Mouse (Mus musculus) liver, embryonic 14.5 days (tissue): ENCODE data around the gene Tiam2. TPM values are rescaled to one million over a fixed set of nuclear protein-coding genes. Genes with fewer than 3 reads are reported as not detected.

Experiments used
- ATAC-seq: fragments of 200-750 bp; cut with Nextera tagmentation; 2 replicates; pipeline ENCODE4 v1.8.0; 2017; ENCODE audit warnings: moderate number of reproducible peaks, mild to moderate bottlenecking, moderate library complexity; ENCODE audit not compliant: insufficient read depth
- DNase-seq, 3 experiments: peaks; one replicate each; pipeline ENCODE4 v3.0.0-alpha.2; 2012 to 2013; ENCODE audit warnings: low read depth in 3 of 3, low spot score in 3 of 3
- H3K27ac ChIP-seq: fragments of 300-500 bp; sonication (generic); 2 replicates; pipeline ENCODE4 v1.5.1; 2014; ENCODE audit warnings: moderate library complexity, mild to moderate bottlenecking, control low read depth, inconsistent platforms
- H3K27me3 ChIP-seq: fragments of 300-500 bp; sonication (generic); 2 replicates; pipeline ENCODE4 v1.6.1; 2014; ENCODE audit warnings: mild to moderate bottlenecking, low read length, moderate library complexity; ENCODE audit not compliant: control insufficient read depth, insufficient read depth
- H3K36me3 ChIP-seq: fragments of 300-500 bp; sonication (generic); replicated peaks from 2 replicates; pipeline ENCODE4 v1.6.1; 2014; ENCODE audit warnings: low read depth; ENCODE audit not compliant: control insufficient read depth, insufficient read depth
- H3K4me1 ChIP-seq, 2 experiments: fragments of 200-500 bp in 1 of 2; fragments of 300-500 bp in 1 of 2; sonication (generic) in 1 of 2; replicated peaks; 2 replicates each; pipeline ENCODE4 v1.6.1; 2012 to 2014; ENCODE audit warnings: antibody characterized with exemption in 1 of 2, inconsistent platforms in 1 of 2, low read length in 1 of 2; ENCODE audit not compliant: control insufficient read depth in 2 of 2, insufficient read depth in 2 of 2
- H3K4me2 ChIP-seq: fragments of 300-500 bp; sonication (generic); 2 replicates; pipeline ENCODE4 v1.6.1; 2014; ENCODE audit warnings: low read depth, mild to moderate bottlenecking, control low read depth, moderate library complexity
- H3K4me3 ChIP-seq, 2 experiments: fragments of 200-500 bp in 1 of 2; fragments of 300-500 bp in 1 of 2; sonication (generic) in 1 of 2; 2 replicates each; pipeline ENCODE4 v1.5.1; 2012 to 2014; ENCODE audit warnings: low read depth in 2 of 2, low read length in 2 of 2, mild to moderate bottlenecking in 2 of 2, control low read depth in 1 of 2, inconsistent platforms in 1 of 2, moderate library complexity in 1 of 2; ENCODE audit not compliant: insufficient read depth in 1 of 2
- H3K9ac ChIP-seq: fragments of 300-500 bp; sonication (generic); replicated peaks from 2 replicates; pipeline ENCODE4 v1.6.1; 2014; ENCODE audit warnings: mild to moderate bottlenecking, control low read depth, moderate library complexity
- H3K9me3 ChIP-seq: fragments of 300-500 bp; sonication (generic); 2 replicates; pipeline ENCODE4 v1.6.1; 2016; ENCODE audit warnings: low read length, mixed read lengths; ENCODE audit not compliant: control insufficient read depth
- CTCF ChIP-seq: IDR thresholded peaks from 2 replicates; pipeline ENCODE4 v1.5.1; 2016; ENCODE audit warnings: antibody characterized with exemption, low read depth, control low read depth
- EP300 ChIP-seq: IDR thresholded peaks from 2 replicates; pipeline ENCODE4 v1.6.1; 2016; ENCODE audit warnings: antibody characterized with exemption, low read depth
- WGBS: fragments of 180-500 bp; shearing (Covaris S2); extraction: QIAGEN DNeasy Blood & Tissue Kit; methylation state at CpG from one replicate; pipeline ENCODE4 v1.1.7; 2014; ENCODE audit not compliant: insufficient replicate concordance; 5-methylcytosine and 5-hydroxymethylcytosine counted together
- polyA plus RNA-seq, 2 experiments: library from polyadenylated mRNA; depleted of rRNA in 1 of 2; stranded (reverse) in 1 of 2; unstranded in 1 of 2; fragments of >200 nt; fragmentation: Nextera tagmentation in 1 of 2; extraction: Ambion mirVana in 1 of 2; gene quantifications; 2 replicates each; pipeline versions ENCODE4 v1.2.1 to v1.2.3; 2012 to 2014

Tiam2 gene
- polyA plus RNA-seq, 2 experiments: 0.30 to 0.60 TPM

GRCm38 (mm10) chr17:3368386-3368785 is 42.0 kb downstream of the Tiam2 start:
- 39% methylated on average over 1 of the region's 1 CpGs for WGBS
- no peak for TF ChIP-seq CTCF
- TF ChIP-seq EP300: no peak
- DNase-seq: no peak

GRCm38 (mm10) chr17:3369631-3370030 is 43.3 kb downstream of the Tiam2 start:
- H3K27me3 ChIP-seq: no peaks in the 10 kb centered on the region
- H3K4me1 ChIP-seq: no peaks in the 10 kb centered on the region
- DNase-seq (no peak), ATAC-seq (no peak)
- no peaks in the 10 kb centered on the region for H3K9me3 ChIP-seq
- H3K4me2 ChIP-seq: no peak overlapping the region
- WGBS: 66% methylated on average over 4 of the region's 4 CpGs
- H3K27ac ChIP-seq: no peak overlapping the region
- H3K4me3 ChIP-seq: no peak overlapping the region
- TF ChIP-seq EP300 (no peak), CTCF (no peak)
- H3K36me3 ChIP-seq: no peaks in the 10 kb centered on the region
- no peak overlapping the region for H3K9ac ChIP-seq

More at GRCm38 (mm10) chr17:3368386-3368785, 42.0 kb downstream of the Tiam2 start:
- H3K9ac ChIP-seq: no peak overlapping the region
- no peak overlapping the region for H3K4me3 ChIP-seq
- ATAC-seq: no peak
- no peak overlapping the region for H3K4me2 ChIP-seq
- H3K4me1 ChIP-seq: no peaks in the 10 kb centered on the region
- H3K27ac ChIP-seq: no peak overlapping the region
- no peaks in the 10 kb centered on the region for H3K9me3 ChIP-seq
- H3K27me3 ChIP-seq: no peaks in the 10 kb centered on the region
- no peaks in the 10 kb centered on the region for H3K36me3 ChIP-seq

- H3K4me2 ChIP-seq: no peak overlapping the region
- no peaks in the 10 kb centered on the region for H3K27me3 ChIP-seq
- no peak overlapping the region for H3K4me3 ChIP-seq
- H3K27ac ChIP-seq: no peak overlapping the region
- no peaks in the 10 kb centered on the region for H3K9me3 ChIP-seq
- no peaks in the 10 kb centered on the region for H3K36me3 ChIP-seq
- WGBS: 57% methylated on average over 2 of the region's 2 CpGs
- no peak for ATAC-seq
- no peak for TF ChIP-seq EP300
- no peak overlapping the region for H3K9ac ChIP-seq
- DNase-seq: no peak
- H3K4me1 ChIP-seq: no peaks in the 10 kb centered on the region
Observed at GRCm38 (mm10) chr17:3378606-3379005, 52.2 kb downstream of the Tiam2 start.

GRCm38 (mm10) chr17:3379753-3380588 is 53.6 kb downstream of the Tiam2 start:
- Histone ChIP-seq H3K9me3 (no peaks in the 10 kb centered on the region), H3K27ac (no peak overlapping the region), H3K4me3 (no peak overlapping the region), H3K27me3 (no peaks in the 10 kb centered on the region), H3K4me2 (no peak overlapping the region), H3K4me1 (no peaks in the 10 kb centered on the region), H3K9ac (no peak overlapping the region), H3K36me3 (no peaks in the 10 kb centered on the region)
- 35% methylated on average over 9 of the region's 13 CpGs for WGBS
- TF ChIP-seq EP300 (no peak), CTCF (no peak)
- DNase-seq (no peak), ATAC-seq (no peak)

GRCm38 (mm10) chr17:3385391-3385790 is 59.0 kb downstream of the Tiam2 start:
- DNase-seq (no peak), ATAC-seq (no peak)
- TF ChIP-seq CTCF: no peak
- TF ChIP-seq EP300: no peak
- Histone ChIP-seq H3K4me2 (no peak overlapping the region), H3K27ac (no peak overlapping the region), H3K36me3 (no peaks in the 10 kb centered on the region), H3K4me3 (no peak overlapping the region), H3K27me3 (no peaks in the 10 kb centered on the region), H3K4me1 (no peaks in the 10 kb centered on the region), H3K9ac (no peak overlapping the region), H3K9me3 (no peaks in the 10 kb centered on the region)
- 33% methylated on average over 1 of the region's 1 CpGs for WGBS
